Mouse (Mus musculus) midbrain, embryonic 16.5 days (tissue): ENCODE data around the gene Gpr84. TPM values are rescaled to one million over a fixed set of nuclear protein-coding genes. Genes with fewer than 3 reads are reported as not detected.
A peak's percentile ranks its signal among the peaks of the same experiment; 100 is the strongest.

Source experiments
- ATAC-seq: fragments of 200-750 bp; cut with Nextera tagmentation; 2 replicates; pipeline ENCODE4 v1.8.0; 2017; ENCODE audit warnings: moderate TSS enrichment
- H3K27ac ChIP-seq: fragments of 300-500 bp; sonication (generic); 2 replicates; pipeline ENCODE4 v1.5.1; 2014; ENCODE audit warnings: mild to moderate bottlenecking, low read length, mixed read lengths
- H3K27me3 ChIP-seq: fragments of 300-500 bp; sonication (generic); 2 replicates; pipeline ENCODE4 v1.6.1; 2014; ENCODE audit warnings: low read depth, low read length, mixed read lengths; ENCODE audit not compliant: control insufficient read depth, insufficient read depth
- H3K36me3 ChIP-seq: fragments of 300-500 bp; sonication (generic); 2 replicates; pipeline ENCODE4 v1.6.1; 2014; ENCODE audit warnings: mild to moderate bottlenecking, low read length, moderate library complexity, mixed read lengths; ENCODE audit not compliant: control insufficient read depth, insufficient read depth
- H3K4me1 ChIP-seq: fragments of 300-500 bp; sonication (generic); 2 replicates; pipeline ENCODE4 v1.6.1; 2014; ENCODE audit warnings: mild to moderate bottlenecking, low read length, mixed read lengths; ENCODE audit not compliant: control insufficient read depth, insufficient read depth
- H3K4me2 ChIP-seq: fragments of 300-500 bp; sonication (generic); 2 replicates; pipeline ENCODE4 v1.6.1; 2014; ENCODE audit warnings: mild to moderate bottlenecking, low read length, mixed read lengths
- H3K4me3 ChIP-seq: fragments of 300-500 bp; sonication (generic); 2 replicates; pipeline ENCODE4 v1.5.1; 2014; ENCODE audit warnings: low read depth, mild to moderate bottlenecking, low read length, moderate library complexity, mixed read lengths
- H3K9ac ChIP-seq: fragments of 300-500 bp; sonication (generic); 2 replicates; pipeline ENCODE4 v1.6.1; 2014; ENCODE audit warnings: low read depth, low read length, mixed read lengths
- H3K9me3 ChIP-seq: fragments of 300-500 bp; sonication (generic); replicated peaks from 2 replicates; pipeline ENCODE4 v1.6.1; 2014; ENCODE audit warnings: mild to moderate bottlenecking, low read length, mixed read lengths; ENCODE audit not compliant: control insufficient read depth, poor library complexity, severe bottlenecking
- WGBS: fragments of 180-500 bp; shearing (Covaris S2); extraction: QIAGEN DNeasy Blood & Tissue Kit; methylation state at CpG from one replicate; pipeline ENCODE4 v1.1.7; 2014; 5-methylcytosine and 5-hydroxymethylcytosine counted together
- polyA plus RNA-seq: library from polyadenylated mRNA; unstranded; fragments of >200 nt; fragmentation: Nextera tagmentation; extraction: Ambion mirVana; gene quantifications from 2 replicates; pipeline ENCODE4 v1.2.1, GENCODE M21; 2015

Gene Gpr84
- polyA plus RNA-seq, 1 experiment from 2014 or later: 0.64 TPM

- H3K36me3 ChIP-seq: no peaks in the 10 kb centered on the region
- ATAC-seq: peak; percentile 55
- H3K9me3 ChIP-seq: no peaks in the 10 kb centered on the region
- no peaks in the 10 kb centered on the region for H3K27me3 ChIP-seq
- H3K27ac ChIP-seq: peak within 1 kb of the TSS; percentile 39; the same call in 1 of the 2 replicates
- peaks cover 23% of the 10 kb centered on the region for H3K4me1 ChIP-seq
- WGBS: 0% methylated on average over 25 of the region's 26 CpGs
- peak within 1 kb of the TSS; percentile 65 for H3K4me3 ChIP-seq
- H3K9ac ChIP-seq: peak within 1 kb of the TSS; percentile 81
- H3K4me2 ChIP-seq: peak within 1 kb of the TSS; percentile 78
Observed at GRCm38 (mm10) chr15:103339961-103340337, 29.5 kb upstream of the Gpr84 start, which contains the start of gene Zfp385a. Gene Zfp385a (minus strand): TSS chr15:103340093.

GRCm38 (mm10) chr15:103339166-103339960 is 29.0 kb upstream of the Gpr84 start:
- Histone ChIP-seq H3K36me3 (no peaks in the 10 kb centered on the region), H3K4me2 (peak overlapping the region; percentile 78), H3K9ac (peak overlapping the region; percentile 81), H3K27me3 (no peaks in the 10 kb centered on the region), H3K4me3 (peak overlapping the region; percentile 65), H3K4me1 (peaks cover 28% of the 10 kb centered on the region), H3K27ac (peak overlapping the region; percentile 39; the same call in 1 of the 2 replicates), H3K9me3 (no peaks in the 10 kb centered on the region)
- ATAC-seq: peak; percentile 46
- 6% methylated on average over 28 of the region's 31 CpGs for WGBS

GRCm38 (mm10) chr15:103338829-103339165 is 28.4 kb upstream of the Gpr84 start:
- Histone ChIP-seq H3K4me2 (peak overlapping the region; percentile 78), H3K36me3 (no peaks in the 10 kb centered on the region), H3K9me3 (no peaks in the 10 kb centered on the region), H3K27ac (no peak overlapping the region), H3K27me3 (no peaks in the 10 kb centered on the region), H3K4me3 (peak overlapping the region; percentile 65), H3K9ac (peak overlapping the region; percentile 81), H3K4me1 (peaks cover 34% of the 10 kb centered on the region)
- no peak for ATAC-seq
- WGBS: 40% methylated on average over 4 of the region's 4 CpGs

DNA sequence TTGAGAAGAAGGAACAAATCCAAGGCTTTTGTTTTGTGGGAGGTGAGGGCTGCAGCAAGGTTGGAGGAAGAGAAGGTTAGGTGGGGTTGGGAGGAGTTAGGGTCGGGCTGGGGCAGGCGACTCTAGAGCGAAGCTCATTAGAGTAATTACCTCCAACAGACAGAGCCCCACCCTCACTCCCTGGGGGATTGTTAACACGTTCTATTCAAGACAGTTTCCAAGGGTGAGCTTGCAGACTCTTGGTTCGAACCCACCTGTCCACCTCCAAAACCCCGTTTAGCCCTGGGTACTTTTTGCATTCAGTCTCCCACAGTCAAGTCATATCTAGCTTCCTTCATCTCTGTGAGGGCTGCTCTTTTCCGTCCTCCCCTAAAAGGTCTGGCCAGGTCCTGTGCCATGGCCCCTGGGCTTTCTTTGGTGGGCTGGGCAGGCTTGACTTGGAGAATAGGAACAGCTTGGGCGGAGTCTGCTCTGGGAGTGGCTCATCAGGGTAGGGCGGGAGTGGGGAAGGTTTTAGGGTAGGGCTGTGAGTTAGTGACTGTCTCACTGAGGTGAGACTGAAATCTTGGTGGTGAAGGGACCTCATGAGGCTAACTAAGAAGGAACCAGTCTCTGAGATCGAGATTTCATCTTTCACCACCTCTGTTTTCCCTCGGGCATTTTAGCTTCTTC is 26.7 kb upstream of the Gpr84 start:
- no peak overlapping the region for H3K27ac ChIP-seq
- no peaks in the 10 kb centered on the region for H3K36me3 ChIP-seq
- ATAC-seq: no peak
- no peaks in the 10 kb centered on the region for H3K27me3 ChIP-seq
- no peak overlapping the region for H3K4me3 ChIP-seq
- H3K9ac ChIP-seq: no peak overlapping the region
- no peaks in the 10 kb centered on the region for H3K9me3 ChIP-seq
- H3K4me1 ChIP-seq: peaks cover 39% of the 10 kb centered on the region
- no peak overlapping the region for H3K4me2 ChIP-seq
- 28% methylated on average over 11 of the region's 11 CpGs for WGBS

GRCm38 (mm10) chr15:103335488-103336235 is 25.2 kb upstream of the Gpr84 start:
- Histone ChIP-seq H3K36me3 (no peaks in the 10 kb centered on the region), H3K27me3 (no peaks in the 10 kb centered on the region), H3K4me1 (peaks cover 36% of the 10 kb centered on the region), H3K9ac (no peak overlapping the region), H3K27ac (0 out of 2 replicates have a peak overlapping the region, but pooled peaks have one; percentile 4), H3K4me2 (no peak overlapping the region), H3K4me3 (no peak overlapping the region), H3K9me3 (no peaks in the 10 kb centered on the region)
- ATAC-seq: no peak
- WGBS: 23% methylated on average over 7 of the region's 7 CpGs

GRCm38 (mm10) chr15:103335040-103335439 is 24.6 kb upstream of the Gpr84 start:
- no peak overlapping the region for H3K27ac ChIP-seq
- 65% methylated on average over 3 of the region's 3 CpGs for WGBS
- H3K9ac ChIP-seq: no peak overlapping the region
- peaks cover 30% of the 10 kb centered on the region for H3K4me1 ChIP-seq
- ATAC-seq: no peak
- H3K36me3 ChIP-seq: no peaks in the 10 kb centered on the region
- no peaks in the 10 kb centered on the region for H3K27me3 ChIP-seq
- no peak overlapping the region for H3K4me2 ChIP-seq
- no peaks in the 10 kb centered on the region for H3K9me3 ChIP-seq
- H3K4me3 ChIP-seq: no peak overlapping the region

- Histone ChIP-seq H3K4me2 (no peak overlapping the region; the same call in 1 of the 2 replicates), H3K4me1 (peaks cover 29% of the 10 kb centered on the region), H3K9me3 (no peaks in the 10 kb centered on the region), H3K27ac (peak overlapping the region; percentile 38; the same call in 1 of the 2 replicates), H3K27me3 (no peaks in the 10 kb centered on the region), H3K36me3 (no peaks in the 10 kb centered on the region), H3K4me3 (no peak overlapping the region), H3K9ac (no peak overlapping the region)
- WGBS: 0% methylated on average over 1 of the region's 2 CpGs
- no peak for ATAC-seq
Observed at GRCm38 (mm10) chr15:103334194-103334593, 23.8 kb upstream of the Gpr84 start.

GRCm38 (mm10) chr15:103333738-103334137 is 23.3 kb upstream of the Gpr84 start:
- Histone ChIP-seq H3K9me3 (no peaks in the 10 kb centered on the region), H3K4me3 (no peak overlapping the region), H3K27me3 (no peaks in the 10 kb centered on the region), H3K9ac (no peak overlapping the region), H3K27ac (peak overlapping the region; percentile 38; the same call in 1 of the 2 replicates), H3K36me3 (no peaks in the 10 kb centered on the region), H3K4me1 (peaks cover 25% of the 10 kb centered on the region), H3K4me2 (no peak overlapping the region; the same call in 1 of the 2 replicates)
- 44% methylated on average over 5 of the region's 5 CpGs for WGBS
- ATAC-seq: no peak
